Mouse (Mus musculus) midbrain, embryonic 11.5 days (tissue): ENCODE measurements around the gene Tifab. TPM values are rescaled to one million over a fixed set of nuclear protein-coding genes. Genes with fewer than 3 reads are reported as not detected.

Experiments used
- ATAC-seq: fragments of 200-750 bp; cut with Nextera tagmentation; 2 replicates; pipeline ENCODE4 v1.8.0; 2017; ENCODE audit warnings: moderate TSS enrichment, moderate library complexity; ENCODE audit not compliant: low FRiP score
- DNase-seq: peaks from one replicate; pipeline ENCODE4 v3.0.0; 2015; ENCODE audit warnings: low spot score; ENCODE audit errors: missing footprints
- H3K27ac ChIP-seq: fragments of 300-500 bp; sonication (generic); 2 replicates; pipeline ENCODE4 v1.5.1; 2014; ENCODE audit warnings: low read depth, low read length
- H3K27me3 ChIP-seq: fragments of 300-500 bp; sonication (generic); 2 replicates; pipeline ENCODE4 v1.6.1; 2014; ENCODE audit warnings: mild to moderate bottlenecking, low read length, moderate library complexity, mixed read lengths; ENCODE audit not compliant: control insufficient read depth, insufficient read depth
- H3K36me3 ChIP-seq: fragments of 300-500 bp; sonication (generic); 2 replicates; pipeline ENCODE4 v1.6.1; 2014; ENCODE audit warnings: mild to moderate bottlenecking, low read length, moderate library complexity, mixed read lengths; ENCODE audit not compliant: control insufficient read depth, insufficient read depth
- H3K4me1 ChIP-seq: fragments of 300-500 bp; sonication (generic); 2 replicates; pipeline ENCODE4 v1.6.1; 2014; ENCODE audit warnings: low read length; ENCODE audit not compliant: control insufficient read depth, insufficient read depth
- H3K4me2 ChIP-seq: fragments of 300-500 bp; sonication (generic); 2 replicates; pipeline ENCODE4 v1.6.1; 2014; ENCODE audit warnings: mild to moderate bottlenecking, moderate library complexity
- H3K4me3 ChIP-seq: fragments of 300-500 bp; sonication (generic); 2 replicates; pipeline ENCODE4 v1.5.1; 2014; ENCODE audit warnings: low read depth, low read length
- H3K9ac ChIP-seq: fragments of 300-500 bp; sonication (generic); 2 replicates; pipeline ENCODE4 v1.6.1; 2014; ENCODE audit warnings: low read length
- H3K9me3 ChIP-seq: fragments of 300-500 bp; sonication (generic); 2 replicates; pipeline ENCODE4 v1.6.1; 2016; ENCODE audit warnings: low read length; ENCODE audit not compliant: control insufficient read depth
- WGBS: fragments of 180-500 bp; shearing (Covaris S2); extraction: QIAGEN DNeasy Blood & Tissue Kit; methylation state at CpG from one replicate; pipeline ENCODE4 v1.1.7; 2014; 5-methylcytosine and 5-hydroxymethylcytosine counted together
- polyA plus RNA-seq: library from polyadenylated mRNA; unstranded; fragments of >200 nt; fragmentation: Nextera tagmentation; extraction: Ambion mirVana; gene quantifications from 2 replicates; pipeline ENCODE4 v1.2.1, GENCODE M21; 2014

Tifab gene
- polyA plus RNA-seq, 1 experiment from 2014 or later, result 0.60 TPM

- no peaks in the 10 kb centered on the region for H3K36me3 ChIP-seq
- no peak overlapping the region for H3K27ac ChIP-seq
- no peak overlapping the region for H3K4me2 ChIP-seq
- H3K4me3 ChIP-seq, result no peak overlapping the region
- no peaks in the 10 kb centered on the region for H3K27me3 ChIP-seq
- no peak overlapping the region for H3K9ac ChIP-seq
- no peak for DNase-seq
- H3K9me3 ChIP-seq, result no peaks in the 10 kb centered on the region
- peaks cover 2% of the 10 kb centered on the region; the same call in 1 of the 2 replicates for H3K4me1 ChIP-seq
- no peak for ATAC-seq
- WGBS, result 95% methylated on average over 11 of the region's 11 CpGs
Measured at GRCm38 (mm10) chr13:56165561-56165960, 13.1 kb downstream of the Tifab start.

DNA sequence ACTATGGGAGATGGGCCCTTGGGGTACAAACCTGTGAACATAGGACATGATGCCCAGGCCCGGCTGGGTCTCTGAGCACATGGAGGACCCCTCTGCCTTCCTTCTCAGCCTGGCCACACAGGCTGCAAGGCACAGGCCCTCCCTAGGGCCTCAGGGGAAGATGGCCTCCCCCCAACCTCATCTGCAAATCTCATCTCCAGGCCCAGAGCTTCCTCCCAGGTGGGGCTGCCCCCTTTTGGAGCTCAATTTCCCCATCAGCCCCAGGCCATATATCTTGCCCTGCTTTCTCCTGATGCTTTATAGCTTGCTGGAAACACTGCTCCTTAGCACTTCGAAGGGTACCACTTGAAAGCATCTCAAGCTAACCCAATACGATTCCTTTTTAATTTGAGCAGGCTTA lies 14.3 kb downstream of the Tifab start:
- no peaks in the 10 kb centered on the region for H3K36me3 ChIP-seq
- no peaks in the 10 kb centered on the region for H3K27me3 ChIP-seq
- no peak overlapping the region for H3K9ac ChIP-seq
- ATAC-seq (no peak), DNase-seq (no peak)
- no peak overlapping the region for H3K4me3 ChIP-seq
- no peak overlapping the region for H3K27ac ChIP-seq
- 93% methylated on average over 3 of the region's 3 CpGs for WGBS
- H3K4me2 ChIP-seq, result no peak overlapping the region
- peaks cover 2% of the 10 kb centered on the region; the same call in 1 of the 2 replicates for H3K4me1 ChIP-seq
- no peaks in the 10 kb centered on the region for H3K9me3 ChIP-seq

- DNase-seq (no peak), ATAC-seq (no peak)
- no peak overlapping the region for H3K4me2 ChIP-seq
- H3K27me3 ChIP-seq, result no peaks in the 10 kb centered on the region
- no peaks in the 10 kb centered on the region for H3K36me3 ChIP-seq
- H3K27ac ChIP-seq, result no peak overlapping the region
- peaks cover 2% of the 10 kb centered on the region; the same call in 1 of the 2 replicates for H3K4me1 ChIP-seq
- no peak overlapping the region for H3K9ac ChIP-seq
- H3K9me3 ChIP-seq, result no peaks in the 10 kb centered on the region
- H3K4me3 ChIP-seq, result no peak overlapping the region
- WGBS, result 86% methylated on average over 6 of the region's 6 CpGs
Measured at GRCm38 (mm10) chr13:56163751-56164150, 14.9 kb downstream of the Tifab start.

DNA sequence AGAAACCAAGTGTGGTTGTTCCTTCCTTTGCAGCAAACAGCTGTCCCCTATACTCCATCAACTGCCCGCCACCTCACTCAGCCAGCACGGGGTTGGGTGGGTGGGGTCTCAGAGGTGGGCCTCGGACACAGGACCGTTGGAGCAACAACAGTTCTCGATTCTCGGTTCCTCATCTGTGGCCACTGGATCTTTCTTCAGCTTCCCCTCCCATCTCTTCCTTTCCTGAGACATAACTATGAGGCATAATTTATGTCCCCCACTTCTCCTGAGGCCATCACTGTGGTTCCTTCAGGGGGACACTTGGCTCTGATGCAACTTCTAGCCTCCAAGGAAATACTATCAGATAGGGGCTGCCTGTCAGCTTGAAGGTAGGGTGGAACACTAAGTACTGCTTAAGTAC lies 15.8 kb downstream of the Tifab start:
- peaks cover 1% of the 10 kb centered on the region; the same call in 1 of the 2 replicates for H3K4me1 ChIP-seq
- H3K9ac ChIP-seq, result no peak overlapping the region
- 84% methylated on average over 6 of the region's 6 CpGs for WGBS
- ATAC-seq (no peak), DNase-seq (no peak)
- H3K27me3 ChIP-seq, result no peaks in the 10 kb centered on the region
- no peak overlapping the region for H3K4me3 ChIP-seq
- no peak overlapping the region for H3K27ac ChIP-seq
- no peaks in the 10 kb centered on the region for H3K36me3 ChIP-seq
- no peak overlapping the region for H3K4me2 ChIP-seq
- H3K9me3 ChIP-seq, result no peaks in the 10 kb centered on the region

- H3K36me3 ChIP-seq, result no peaks in the 10 kb centered on the region
- WGBS, result 61% methylated on average over 17 of the region's 17 CpGs
- no peak overlapping the region for H3K4me2 ChIP-seq
- H3K9me3 ChIP-seq, result no peaks in the 10 kb centered on the region
- no peak for ATAC-seq
- no peaks in the 10 kb centered on the region for H3K4me1 ChIP-seq
- no peak overlapping the region for H3K27ac ChIP-seq
- no peak overlapping the region for H3K9ac ChIP-seq
- no peak for DNase-seq
- H3K4me3 ChIP-seq, result no peak overlapping the region
- H3K27me3 ChIP-seq, result no peaks in the 10 kb centered on the region
Measured at GRCm38 (mm10) chr13:56159614-56160363, 18.9 kb downstream of the Tifab start.

DNA sequence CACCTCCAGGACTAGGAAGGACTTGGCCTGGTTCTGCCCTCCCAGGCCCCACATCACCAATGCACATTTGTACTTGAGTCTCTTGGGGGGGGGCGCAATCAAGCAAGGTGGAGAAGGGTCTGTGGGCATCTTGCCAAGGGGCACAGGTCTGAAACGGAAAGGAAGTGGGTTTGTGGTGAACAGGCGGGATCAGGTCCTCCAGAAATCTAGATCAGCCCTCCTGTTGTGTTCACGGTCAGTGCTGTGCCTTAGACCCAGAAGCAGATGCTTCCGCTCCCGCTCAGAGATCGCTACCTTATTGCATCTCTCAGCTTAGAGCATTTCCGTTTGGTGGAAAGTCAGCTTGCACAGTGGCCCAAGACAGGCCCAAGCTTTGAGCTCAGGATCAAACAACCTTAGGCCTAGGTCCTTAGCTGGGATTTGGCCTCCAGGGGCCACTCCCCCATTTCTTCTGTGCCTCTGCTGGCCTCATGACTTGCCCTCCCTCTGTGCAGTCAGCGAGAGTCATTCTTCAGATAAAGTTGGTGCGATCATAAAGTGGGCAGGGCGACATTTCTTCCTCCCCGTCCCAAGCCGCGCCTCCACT lies 19.6 kb downstream of the Tifab start:
- ATAC-seq, result no peak
- H3K9ac ChIP-seq, result no peak overlapping the region
- 74% methylated on average over 14 of the region's 14 CpGs for WGBS
- DNase-seq, result no peak
- no peaks in the 10 kb centered on the region for H3K36me3 ChIP-seq
- H3K9me3 ChIP-seq, result no peaks in the 10 kb centered on the region
- H3K27me3 ChIP-seq, result no peaks in the 10 kb centered on the region
- H3K4me2 ChIP-seq, result no peak overlapping the region
- H3K27ac ChIP-seq, result no peak overlapping the region
- no peaks in the 10 kb centered on the region for H3K4me1 ChIP-seq
- H3K4me3 ChIP-seq, result no peak overlapping the region

DNA sequence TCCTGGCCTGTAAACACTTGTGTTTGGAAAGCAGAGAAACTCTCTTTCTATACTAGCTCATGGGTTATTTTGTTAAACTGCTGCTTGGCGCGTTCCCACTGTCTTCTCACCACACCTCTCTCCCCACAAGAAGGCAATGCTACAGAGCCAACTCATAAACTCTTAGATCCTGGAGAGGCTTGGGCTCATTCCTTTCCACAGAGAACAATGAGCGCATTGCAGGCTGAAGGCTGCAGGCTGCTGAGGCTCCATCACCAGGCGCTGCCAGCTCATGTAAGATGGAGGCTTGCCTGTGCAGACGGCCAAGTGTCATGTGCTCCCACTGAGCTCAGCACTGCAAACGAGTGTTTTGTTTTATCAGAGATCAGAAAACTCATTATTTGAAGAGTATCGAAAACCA lies 23.0 kb downstream of the Tifab start:
- DNase-seq (no peak), ATAC-seq (no peak)
- no peak overlapping the region for H3K9ac ChIP-seq
- H3K9me3 ChIP-seq, result no peaks in the 10 kb centered on the region
- no peak overlapping the region for H3K27ac ChIP-seq
- 79% methylated on average over 7 of the region's 7 CpGs for WGBS
- no peak overlapping the region for H3K4me3 ChIP-seq
- H3K36me3 ChIP-seq, result no peaks in the 10 kb centered on the region
- no peak overlapping the region for H3K4me2 ChIP-seq
- H3K4me1 ChIP-seq, result no peaks in the 10 kb centered on the region; the same call in none of the 2 replicates
- no peaks in the 10 kb centered on the region; the same call in 1 of the 2 replicates for H3K27me3 ChIP-seq

- 80% methylated on average over 5 of the region's 5 CpGs for whole genome bisulfite sequencing
- no peak for DNase-seq
- Histone ChIP-seq H3K9me3 (no peaks in the 10 kb centered on the region), H3K27me3 (no peaks in the 10 kb centered on the region; the same call in 1 of the 2 replicates), H3K4me1 (no peaks in the 10 kb centered on the region; the same call in none of the 2 replicates), H3K27ac (no peak overlapping the region), H3K4me3 (no peak overlapping the region), H3K9ac (no peak overlapping the region), H3K36me3 (no peaks in the 10 kb centered on the region), H3K4me2 (no peak overlapping the region)
- no peak for ATAC-seq
Measured at GRCm38 (mm10) chr13:56155048-56155447, 23.6 kb downstream of the Tifab start.

DNA sequence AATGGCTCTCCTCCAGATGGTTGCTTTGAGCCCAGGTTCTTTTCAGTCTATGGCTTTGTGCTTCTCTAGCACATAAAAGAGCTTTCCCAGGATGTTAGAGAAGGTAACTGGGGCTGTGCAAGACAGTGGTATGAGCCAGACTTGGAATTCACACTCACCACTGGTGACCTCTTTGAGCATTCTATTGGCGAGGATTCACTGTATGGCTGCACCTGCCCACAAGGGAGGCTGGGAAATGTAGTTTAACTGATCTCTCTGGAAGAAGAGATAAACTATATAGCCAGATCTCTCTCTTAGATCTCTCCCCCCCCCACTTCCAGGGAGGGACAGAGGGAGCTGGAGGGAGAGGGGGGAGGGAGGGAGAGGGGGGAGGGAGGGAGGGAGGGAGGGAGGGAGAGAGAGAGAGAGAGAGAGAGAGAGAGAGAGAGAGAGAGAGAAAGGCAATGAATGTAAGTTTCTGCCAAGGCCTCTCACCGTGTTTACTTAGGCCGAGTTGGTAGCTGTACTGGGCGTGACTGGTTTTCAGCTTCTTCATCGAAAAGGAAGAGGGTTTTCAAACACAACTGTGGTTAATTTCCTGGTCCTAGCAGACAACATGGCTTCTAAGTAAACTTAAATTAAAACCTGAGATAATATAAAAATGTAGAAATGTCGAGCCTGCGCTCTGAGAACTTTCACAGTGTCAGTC lies 25.8 kb downstream of the Tifab start:
- Histone ChIP-seq H3K27me3 (no peaks in the 10 kb centered on the region; the same call in 1 of the 2 replicates), H3K27ac (no peak overlapping the region), H3K36me3 (no peaks in the 10 kb centered on the region), H3K4me1 (no peaks in the 10 kb centered on the region; the same call in none of the 2 replicates), H3K4me2 (no peak overlapping the region), H3K9me3 (no peaks in the 10 kb centered on the region), H3K9ac (no peak overlapping the region), H3K4me3 (no peak overlapping the region)
- WGBS, result 69% methylated on average over 7 of the region's 7 CpGs
- ATAC-seq (no peak), DNase-seq (no peak)
